Mouse (Mus musculus) ovary, postnatal 14 days (tissue): ENCODE results near the gene Pglyrp2.

Experiments
- DNase-seq: peaks from one replicate; pipeline ENCODE4 v3.0.0; 2022; ENCODE audit warnings: low spot score

Gene Pglyrp2

DNA sequence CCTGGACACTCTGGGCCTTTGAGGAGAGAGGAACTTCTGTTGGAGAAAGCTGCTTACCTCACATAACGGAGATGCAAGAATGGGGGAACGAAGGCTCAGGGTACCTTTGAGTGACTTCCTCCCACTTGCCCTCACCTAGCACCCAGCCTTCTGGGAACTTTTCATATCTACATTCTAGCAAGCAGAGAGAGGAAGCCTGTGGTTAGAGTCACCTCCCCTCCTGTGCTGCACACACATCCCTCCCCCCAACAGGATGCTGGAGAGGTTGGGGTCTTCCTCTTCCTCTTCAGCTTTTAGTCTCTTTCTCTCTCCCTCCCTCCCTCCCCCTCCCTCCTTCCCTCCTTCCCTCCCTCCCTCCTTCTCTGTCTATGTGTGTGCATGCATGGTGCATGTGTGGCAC lies at the start of gene Pglyrp2:
Gene Pglyrp2 (minus strand): TSS at position 134 of the 400 bp plus-strand sequence.
- no peak for DNase-seq

DNA sequence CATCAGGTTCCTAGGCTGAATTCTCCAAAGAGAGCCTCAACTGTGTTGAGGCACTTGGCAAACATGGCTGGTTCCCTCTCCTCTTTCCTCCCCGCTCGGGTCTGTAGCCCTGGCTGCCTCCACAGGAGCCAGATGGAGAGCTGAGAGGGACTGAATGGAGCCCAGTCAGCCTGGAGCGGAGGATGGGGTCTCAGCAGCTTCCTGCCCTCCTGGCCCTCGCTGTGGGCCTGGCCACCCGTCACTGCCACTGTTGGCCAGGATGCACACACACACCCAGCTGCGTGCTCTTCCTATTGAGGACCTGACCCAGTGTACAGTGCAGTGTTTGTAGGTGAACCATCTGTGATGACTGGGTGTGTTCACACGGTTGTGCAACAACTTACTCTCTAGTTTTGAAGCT lies 48.2 kb upstream of the Pglyrp2 start:
- no peak for DNase-seq

DNA sequence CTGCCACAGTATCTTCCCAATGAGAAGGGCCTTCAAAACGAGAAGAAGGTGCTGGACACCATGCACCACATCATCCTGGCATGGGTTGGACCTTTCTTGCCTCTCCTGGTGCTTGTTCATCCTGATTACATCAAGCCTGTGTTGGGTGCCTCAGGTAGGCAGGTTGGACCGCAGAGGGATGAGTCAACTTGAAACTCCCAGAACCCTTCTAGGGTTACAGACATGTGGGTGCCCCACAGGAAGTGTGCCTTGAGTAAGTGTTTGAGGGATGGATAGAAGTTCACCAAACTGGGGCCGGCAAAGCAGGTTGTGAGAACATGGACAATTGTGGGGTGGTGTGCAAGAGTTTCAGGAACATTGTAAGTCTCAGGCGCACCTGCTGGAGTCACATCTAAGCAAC lies 46.8 kb upstream of the Pglyrp2 start:
- no peak for DNase-seq

DNA sequence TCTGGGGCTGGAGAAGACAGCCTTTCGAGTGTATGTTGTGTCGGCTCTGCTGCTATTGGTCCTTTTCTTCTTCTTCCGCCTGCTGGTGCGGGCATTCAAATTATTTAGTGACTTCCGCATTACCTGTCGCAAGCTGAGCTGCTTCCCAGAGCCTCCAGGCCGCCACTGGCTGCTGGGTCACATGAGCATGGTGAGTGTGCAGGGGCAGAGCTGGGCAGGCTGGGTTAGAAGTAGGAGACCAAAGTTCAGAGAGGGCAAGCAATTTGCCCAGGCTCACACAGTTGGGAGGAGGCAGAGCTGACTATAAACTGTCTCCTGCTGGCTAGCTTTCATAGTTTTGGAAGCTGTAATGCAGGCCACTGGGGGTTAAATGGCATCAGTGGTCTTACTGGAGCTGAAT lies 44.5 kb upstream of the Pglyrp2 start:
- DNase-seq = no peak

DNA sequence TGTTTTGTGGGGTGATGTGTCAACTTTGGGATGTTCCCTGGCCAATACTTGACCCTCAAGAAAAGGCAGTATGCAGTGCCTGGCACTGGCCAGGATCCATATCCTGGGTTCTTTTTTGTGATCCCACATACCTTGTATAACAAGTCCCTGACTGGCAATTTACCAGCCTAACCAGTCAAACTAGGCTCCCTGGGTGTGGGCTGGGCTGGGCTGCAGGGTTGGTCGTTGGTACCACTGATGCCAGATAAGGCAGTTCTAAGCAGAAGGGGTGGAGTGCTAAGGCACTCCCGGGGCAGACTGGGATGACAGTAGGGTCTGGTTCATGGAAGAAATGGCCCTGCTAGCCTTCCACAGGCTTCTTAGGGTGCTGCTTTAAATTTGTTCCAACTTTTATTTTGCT lies 31.0 kb upstream of the Pglyrp2 start:
- no peak for DNase-seq

DNA sequence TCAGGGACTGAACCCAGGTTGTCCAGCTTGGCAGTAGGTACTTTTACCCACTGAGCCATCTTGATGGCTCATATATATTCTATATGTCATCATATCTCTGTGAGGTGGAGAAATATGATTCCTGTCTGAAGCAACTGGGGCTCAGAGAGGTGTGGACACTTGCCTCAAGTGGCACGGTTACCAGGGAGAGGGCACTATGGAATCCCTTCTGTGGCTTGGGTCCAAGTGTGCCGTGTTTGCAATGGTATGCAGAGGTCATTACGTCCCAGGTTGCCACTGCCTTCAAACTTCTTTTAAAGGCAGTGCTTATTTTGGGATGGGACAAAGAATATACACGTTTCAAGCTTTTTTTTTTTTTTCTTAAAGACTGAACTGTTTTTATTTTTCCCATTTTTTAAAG lies 30.2 kb upstream of the Pglyrp2 start:
- no peak for DNase-seq

DNA sequence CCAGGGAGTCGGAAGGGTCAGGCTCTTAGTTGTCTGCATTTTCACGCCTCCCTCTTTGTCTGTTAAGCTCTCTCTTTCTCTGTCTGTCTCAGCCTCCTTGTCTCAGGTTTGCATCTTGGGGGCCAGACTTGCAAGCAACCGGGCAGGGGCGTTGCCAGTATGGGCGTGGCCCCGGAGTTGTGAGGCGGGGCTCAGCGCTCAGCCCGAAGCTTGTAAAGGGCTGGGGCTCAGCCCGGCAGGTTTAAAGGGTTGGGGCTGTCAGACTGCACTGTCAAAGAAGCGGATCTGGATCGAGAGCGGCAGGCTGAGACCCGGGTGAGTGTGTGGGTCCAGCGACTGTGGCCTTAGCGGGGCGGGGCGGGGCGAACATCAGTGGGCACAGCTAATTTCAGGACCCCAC lies 28.5 kb upstream of the Pglyrp2 start, which contains the start of gene Cyp4f39:
Gene Cyp4f39 (plus strand): TSS at position 242 of the 400 bp plus-strand sequence.
- peak; percentile 12 for DNase-seq

DNA sequence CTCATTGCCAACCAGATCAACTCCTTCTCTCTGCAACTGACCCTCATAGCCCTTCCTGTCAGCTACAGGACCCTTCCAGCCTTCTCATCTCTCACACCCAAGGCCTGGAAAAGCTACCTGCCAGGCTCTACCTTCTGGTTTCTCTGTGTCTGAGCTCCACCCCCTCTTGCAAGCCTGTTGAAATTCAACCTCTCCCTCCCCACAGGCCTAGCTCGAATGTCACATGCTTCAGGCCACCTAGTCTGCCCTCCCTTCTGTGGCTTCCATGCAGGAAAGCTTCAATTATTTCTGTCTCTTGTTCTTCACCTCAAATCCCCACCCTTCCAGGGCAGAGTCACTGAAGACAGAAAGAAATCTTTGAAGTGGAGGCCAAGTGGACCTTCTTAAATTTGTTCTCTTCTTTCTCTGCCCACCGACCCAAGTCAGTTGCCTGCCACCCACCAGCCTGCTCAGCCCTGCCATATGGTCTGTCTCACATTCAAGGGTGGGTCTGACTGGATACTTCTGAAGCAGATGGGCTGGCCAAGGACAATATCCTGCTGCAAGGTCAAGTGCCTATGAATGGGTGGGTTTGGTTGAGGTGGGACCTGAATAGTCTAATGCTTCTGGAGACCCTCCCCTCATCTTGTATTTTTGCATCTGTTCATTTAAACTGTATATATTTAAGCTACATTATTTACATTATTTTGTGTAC lies 27.0 kb upstream of the Pglyrp2 start:
- no peak for DNase-seq

DNA sequence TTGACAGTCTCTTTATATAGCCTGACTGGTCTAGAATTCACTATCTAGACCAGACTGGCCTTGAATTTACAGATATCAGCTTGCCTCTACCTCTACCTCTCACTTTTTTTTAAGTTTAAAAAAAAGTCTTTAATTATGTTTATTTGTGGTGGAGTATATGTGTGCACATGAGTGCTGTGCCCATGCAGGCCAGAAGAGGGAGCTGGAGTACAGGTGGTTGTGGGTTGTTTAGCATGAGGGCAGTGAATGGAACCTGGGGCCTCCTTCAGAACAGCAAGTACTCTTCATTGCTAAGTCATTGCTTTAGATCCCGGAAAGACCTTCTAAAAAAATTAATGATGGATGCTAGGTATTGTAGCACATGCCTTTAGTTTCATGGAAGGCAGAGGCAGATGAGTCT lies 25.1 kb upstream of the Pglyrp2 start:
- no peak for DNase-seq

DNA sequence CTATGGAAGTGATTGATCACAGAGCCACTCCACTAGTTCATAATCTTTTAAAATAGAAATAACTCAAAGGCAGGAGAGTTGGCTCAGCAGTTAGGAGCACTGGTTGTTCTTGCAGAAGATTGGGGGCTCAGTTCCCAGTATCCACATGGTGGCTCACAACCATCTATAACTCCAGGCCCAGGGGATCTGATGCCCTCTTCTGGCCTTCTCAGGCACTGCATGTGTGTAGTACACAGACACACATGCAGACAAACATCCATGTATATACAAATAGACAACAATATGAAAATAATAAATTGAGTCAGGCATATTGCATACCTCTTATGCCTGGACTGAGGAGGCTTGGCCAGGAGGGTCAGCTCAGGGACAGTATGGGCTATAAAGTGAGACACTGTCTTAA lies 23.2 kb upstream of the Pglyrp2 start:
- no peak for DNase-seq

DNA sequence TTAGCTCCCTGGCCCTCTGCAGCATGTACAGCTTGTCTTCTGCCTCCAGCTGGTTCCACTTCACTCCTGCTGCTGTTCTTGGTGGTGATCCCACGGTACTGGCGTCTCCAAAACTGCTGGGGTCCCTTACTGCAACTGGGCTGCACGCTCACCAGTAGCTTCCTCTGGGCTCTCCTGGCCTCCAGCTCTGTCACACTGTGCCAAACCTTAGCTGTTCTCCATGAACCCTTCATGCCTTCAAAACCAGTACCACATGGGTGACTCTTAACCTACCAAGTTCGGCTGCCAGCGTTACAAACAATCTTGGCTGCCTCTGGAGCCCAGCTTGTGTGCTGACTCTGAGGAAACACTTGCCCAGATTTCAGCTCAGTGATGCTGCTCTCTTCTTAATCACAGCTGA lies 21.0 kb upstream of the Pglyrp2 start:
- DNase-seq = peak; percentile 15

DNA sequence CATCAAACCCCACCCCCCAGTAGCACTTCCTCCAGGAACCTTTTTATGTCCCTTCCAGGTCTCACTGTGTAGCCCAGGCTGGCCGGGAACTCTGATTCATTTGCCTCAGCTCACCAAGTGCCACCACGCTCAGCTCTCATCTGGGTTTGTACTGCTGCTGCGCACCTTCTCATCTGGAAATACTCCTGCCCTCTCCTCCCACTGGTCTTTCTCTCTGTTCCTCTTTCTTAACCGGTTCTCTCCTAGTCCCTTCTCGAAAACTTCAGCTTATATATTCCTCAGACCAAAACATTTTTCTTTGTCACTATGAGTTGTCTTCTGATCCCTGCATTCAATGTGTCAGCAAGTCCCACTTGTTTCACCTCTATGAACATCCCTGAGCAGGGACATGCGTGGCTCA lies 19.3 kb upstream of the Pglyrp2 start:
- DNase-seq = no peak

DNA sequence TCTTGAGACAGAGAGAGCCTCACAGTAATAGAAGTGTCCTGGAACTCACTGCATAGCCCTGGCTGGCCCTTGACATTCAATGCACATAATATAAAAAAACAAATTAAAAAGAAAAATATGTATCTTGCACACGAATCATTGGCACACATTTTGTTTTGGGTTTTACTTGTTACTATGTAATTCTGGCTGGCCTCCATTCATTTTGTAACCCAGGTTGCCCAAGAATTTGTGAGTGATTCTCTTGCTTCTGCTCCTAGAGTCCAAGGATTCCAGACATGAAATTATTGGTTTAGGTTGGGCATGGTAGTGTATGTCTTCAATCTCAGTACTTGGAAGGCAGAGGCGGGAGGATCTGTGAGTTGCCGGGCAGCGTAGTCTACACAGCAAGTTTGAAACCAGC lies 13.1 kb upstream of the Pglyrp2 start:
- DNase-seq = no peak

DNA sequence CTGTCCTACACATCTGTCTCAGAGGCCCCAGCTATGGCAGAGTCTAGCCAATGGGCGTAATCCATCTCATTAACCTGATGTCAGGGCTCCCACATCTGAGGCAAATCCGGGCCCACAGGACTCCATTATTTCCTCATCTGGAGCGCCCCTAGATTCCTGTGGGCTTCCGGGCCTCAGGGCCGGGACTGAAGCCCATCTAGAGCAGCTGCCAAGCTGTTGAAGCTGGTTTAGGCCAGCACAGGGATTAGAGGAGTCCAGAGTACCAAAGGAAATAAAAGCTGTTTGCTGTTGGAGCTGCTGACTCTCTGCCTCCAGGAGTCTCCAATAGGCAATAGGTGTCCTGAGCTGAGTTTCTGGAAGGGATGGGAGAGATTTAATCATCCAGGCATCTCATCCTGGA lies 11.2 kb upstream of the Pglyrp2 start:
- no peak for DNase-seq

DNA sequence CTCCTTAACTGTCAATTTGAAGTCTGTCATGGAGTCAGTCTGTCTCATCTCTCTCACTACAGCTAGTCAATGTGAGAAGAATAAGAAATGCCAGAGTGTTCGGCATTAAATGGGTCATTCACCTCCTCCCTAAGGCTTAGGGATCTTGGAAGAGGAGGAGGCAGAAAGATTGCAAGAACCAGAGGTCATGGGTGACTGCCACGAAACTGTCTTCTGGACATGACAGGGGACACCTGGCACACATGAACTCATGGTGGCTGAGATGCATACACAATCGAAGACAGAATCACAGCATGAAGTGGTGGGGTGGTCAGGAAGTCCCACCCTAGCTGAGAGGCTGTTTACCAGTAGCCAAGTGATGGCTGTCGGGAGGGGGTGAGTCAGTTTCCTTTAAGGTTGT lies 10.4 kb upstream of the Pglyrp2 start:
- DNase-seq = no peak

DNA sequence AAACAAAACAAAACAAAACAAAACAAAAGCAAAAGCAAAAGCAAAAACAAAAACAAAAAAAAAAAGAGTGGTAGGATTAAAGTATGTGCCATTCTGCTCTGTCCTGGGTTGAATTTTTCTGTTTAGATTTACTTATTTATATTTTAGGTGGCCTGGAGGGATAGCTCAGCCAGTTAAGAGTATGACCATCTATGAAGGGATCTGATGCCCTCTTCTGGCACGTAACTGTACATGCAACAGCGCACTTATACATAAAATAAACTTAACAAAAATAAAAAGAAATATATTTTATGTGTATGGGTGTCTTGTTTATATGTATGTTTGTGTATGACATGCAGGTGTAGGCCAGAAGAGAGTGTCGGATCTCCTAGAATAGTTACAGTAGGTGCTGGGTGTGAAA lies 8.0 kb upstream of the Pglyrp2 start:
- DNase-seq = no peak

DNA sequence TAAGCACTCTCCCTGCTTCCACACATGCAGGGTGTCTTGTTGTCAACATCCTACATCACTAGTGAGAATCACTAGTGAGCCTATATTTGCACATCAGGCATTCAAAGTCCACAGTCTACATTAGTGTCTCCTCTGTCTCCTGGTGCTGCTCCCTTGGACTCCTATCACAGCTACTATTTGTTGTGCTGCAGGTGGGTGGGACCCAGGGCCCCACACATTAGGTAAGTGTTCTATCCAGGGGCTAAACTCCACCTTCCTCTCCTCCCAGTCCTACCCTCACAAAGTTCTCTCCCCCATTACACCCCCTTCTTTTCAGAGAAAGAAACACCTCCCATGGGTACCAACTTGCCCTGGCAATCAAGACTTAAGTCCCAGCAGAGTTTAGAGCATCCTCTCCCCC lies 2.6 kb upstream of the Pglyrp2 start:
- no peak for DNase-seq

DNA sequence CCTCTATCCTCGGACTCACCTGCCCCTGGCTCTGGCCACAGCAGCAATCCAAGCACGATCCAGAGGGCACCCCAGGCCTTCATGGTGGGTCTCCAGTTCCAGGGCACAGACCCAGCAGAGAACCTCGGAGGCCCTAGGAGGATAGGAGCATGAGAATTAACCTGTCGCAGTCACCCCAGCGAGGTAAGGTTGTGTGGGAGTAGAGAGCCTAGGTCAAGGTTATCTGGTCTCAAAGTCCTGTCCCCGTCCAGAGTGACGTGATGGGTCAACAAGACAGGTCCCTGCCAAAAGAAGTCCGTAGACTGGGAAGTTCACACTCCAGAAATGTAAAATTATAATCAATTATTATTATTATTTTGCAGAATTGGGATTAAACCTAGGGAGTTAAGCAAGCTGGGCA lies 3.2 kb downstream of the Pglyrp2 start:
- no peak for DNase-seq

DNA sequence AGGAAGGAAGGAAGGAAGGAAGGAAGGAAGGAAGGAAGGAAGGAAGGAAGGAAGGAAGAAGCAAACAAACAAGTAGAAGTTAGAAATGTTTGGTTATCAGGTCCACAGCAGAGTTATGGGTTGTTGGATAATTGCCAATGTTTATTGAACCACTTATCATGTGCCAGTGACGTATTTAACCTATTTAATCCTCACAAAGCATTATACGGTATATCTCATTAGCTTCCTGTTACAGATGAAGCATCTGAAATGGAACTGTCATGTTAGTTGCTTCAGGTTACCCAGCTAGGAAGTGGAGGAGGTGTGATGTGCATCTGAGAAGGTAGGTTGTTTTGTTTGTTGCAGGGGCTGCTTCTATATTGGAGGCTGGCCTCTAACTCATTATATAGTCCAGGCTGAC lies 4.0 kb downstream of the Pglyrp2 start:
- no peak for DNase-seq

DNA sequence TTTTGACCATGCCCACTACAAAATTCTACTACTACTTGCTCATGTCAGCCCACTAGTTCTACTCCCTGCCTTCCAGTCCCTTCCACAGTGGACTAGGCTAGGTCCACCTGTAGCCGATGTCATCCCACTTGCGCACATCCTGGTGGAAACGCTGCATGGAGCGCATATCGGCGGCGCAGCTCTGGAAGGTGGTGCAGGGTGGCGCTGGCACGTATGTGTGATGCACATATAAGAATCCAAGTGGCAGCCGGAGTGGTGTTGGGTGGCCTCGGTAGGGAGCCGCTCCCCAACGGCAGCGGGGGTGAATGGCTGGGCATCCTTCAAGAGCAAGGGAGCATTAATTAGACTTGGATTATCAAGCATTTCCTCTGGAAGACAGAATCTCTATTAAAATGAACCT lies 7.2 kb downstream of the Pglyrp2 start:
- no peak for DNase-seq

DNA sequence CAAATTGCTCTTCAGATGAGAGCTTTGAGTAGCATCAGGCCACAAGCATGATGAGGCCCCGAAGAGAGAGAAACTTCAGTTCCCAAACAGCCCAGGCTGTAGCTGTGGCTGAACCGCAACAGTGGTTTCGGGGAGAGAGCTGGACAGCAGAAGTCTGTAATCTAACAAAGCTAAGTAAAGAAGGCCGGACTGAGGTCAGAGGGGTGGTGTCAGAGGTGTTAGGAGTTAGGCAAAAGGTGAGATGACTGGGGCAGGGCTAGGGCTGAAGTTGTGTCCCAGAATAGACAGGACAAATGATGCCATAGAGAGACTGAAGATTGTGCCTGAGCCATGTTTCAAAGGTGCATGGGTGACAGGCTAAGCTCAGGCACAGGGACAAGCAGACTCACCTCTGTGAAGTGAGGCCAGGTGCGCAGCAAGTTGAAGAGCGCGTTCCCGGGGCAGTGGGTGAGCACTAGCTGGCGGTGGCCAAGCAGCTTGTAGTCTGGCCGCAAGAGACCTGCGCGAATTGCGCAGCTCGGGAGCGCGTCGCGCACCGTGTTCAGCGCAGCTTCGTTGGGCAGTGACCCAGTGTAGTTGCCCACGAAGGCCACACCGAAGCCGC lies 8.4 kb downstream of the Pglyrp2 start:
- no peak for DNase-seq

DNA sequence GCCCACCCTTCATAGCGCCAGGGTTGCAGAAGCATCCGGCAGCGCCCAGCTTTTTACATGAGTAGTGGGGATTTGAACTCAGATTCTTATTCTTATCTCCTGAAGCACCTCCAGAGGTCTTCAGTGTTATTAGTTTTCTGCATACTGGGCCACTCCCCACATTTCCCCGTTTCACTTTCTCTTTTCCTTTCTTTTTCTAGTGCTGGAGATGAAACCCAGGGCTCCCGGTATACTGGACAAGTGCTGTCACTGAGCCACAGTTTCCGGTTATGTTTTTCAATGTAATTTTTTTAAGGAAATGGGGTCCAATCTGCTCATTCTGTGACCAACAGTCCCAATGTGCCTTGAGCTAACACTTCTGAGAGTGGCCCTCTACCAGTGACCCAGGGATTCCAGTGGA lies 12.1 kb downstream of the Pglyrp2 start:
- DNase-seq = no peak

DNA sequence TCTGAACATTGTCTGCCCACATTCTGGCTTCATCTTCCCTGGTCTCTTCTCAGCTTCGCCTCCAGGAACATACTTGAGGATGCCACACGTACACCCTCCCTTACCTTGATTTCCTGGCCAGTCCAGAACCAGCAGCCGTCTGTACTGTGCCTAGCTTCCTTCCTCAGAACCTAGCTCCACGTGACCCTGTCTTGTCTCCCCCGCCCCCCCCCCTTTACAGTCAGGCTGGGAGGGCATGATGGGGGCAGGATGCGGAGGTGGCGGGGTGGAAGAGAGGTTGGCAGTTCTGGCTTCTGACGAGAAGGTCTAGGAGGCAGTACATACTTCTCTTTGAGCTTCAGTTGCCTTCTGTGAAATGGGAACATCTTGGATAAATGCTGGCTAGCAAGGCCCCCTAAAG lies 20.6 kb downstream of the Pglyrp2 start, which contains the start of gene Rasal3:
Gene Rasal3 (minus strand): TSS at position 167 of the 400 bp plus-strand sequence.
- DNase-seq = no peak

DNA sequence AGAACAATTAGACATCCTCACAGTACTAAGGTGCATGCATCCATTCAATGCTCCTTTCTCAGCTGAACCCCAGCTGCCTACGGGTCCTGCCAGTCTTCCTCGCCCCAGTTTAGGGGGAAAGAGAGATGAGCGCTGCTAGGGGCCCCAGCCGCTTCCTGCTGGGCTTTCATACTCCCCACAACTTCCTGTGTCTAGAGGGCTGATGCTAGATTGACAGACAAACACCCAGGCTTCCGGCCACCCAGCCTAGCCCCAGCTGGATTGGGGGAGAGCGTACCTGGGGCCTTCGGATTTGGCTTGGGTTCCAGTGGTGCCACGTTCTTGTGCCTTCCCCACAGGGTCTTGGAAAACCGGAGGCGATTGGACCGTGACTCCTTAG lies 21.2 kb downstream of the Pglyrp2 start:
- no peak for DNase-seq
